Mouse (Mus musculus) MEL (cell line): Measurements from ENCODE around the gene Fbxw7.

Source experiments
- CHD1 ChIP-seq: IDR thresholded peaks from 2 replicates; pipeline ENCODE4 v1.6.1; 2012; ENCODE audit warnings: low read depth, mild to moderate bottlenecking, inconsistent platforms, low read length, improper control_type of control experiment
- CTCF ChIP-seq, 3 experiments: IDR thresholded peaks in 2 of 3; conservative IDR thresholded peaks in 1 of 3; 2 replicates each; pipeline ENCODE4 v1.5.1; 2011 to 2012; ENCODE audit warnings: low read length in 3 of 3, low read depth in 2 of 3, mild to moderate bottlenecking in 2 of 3, improper control_type of control experiment in 1 of 3, inconsistent platforms in 1 of 3, mixed read lengths in 1 of 3, moderate library complexity in 1 of 3; ENCODE audit not compliant: control insufficient read depth in 1 of 3, insufficient read depth in 1 of 3, poor library complexity in 1 of 3, severe bottlenecking in 1 of 3
- ETS1 ChIP-seq: IDR thresholded peaks from 2 replicates; pipeline ENCODE4 v1.6.1; 2012; ENCODE audit warnings: low read depth, mild to moderate bottlenecking, inconsistent platforms, low read length, improper control_type of control experiment, moderate library complexity
- GABPA ChIP-seq: IDR thresholded peaks from 2 replicates; pipeline ENCODE4 v1.6.1; 2012; ENCODE audit warnings: low read depth, mild to moderate bottlenecking, inconsistent platforms, low read length, improper control_type of control experiment, moderate library complexity
- GATA1 ChIP-seq: IDR thresholded peaks from 2 replicates; pipeline ENCODE4 v1.6.1; 2011; ENCODE audit warnings: low read depth, low read length, improper control_type of control experiment
- MYB ChIP-seq: IDR thresholded peaks from 2 replicates; pipeline ENCODE4 v1.6.1; 2011; ENCODE audit warnings: mild to moderate bottlenecking, low read depth, low read length, improper control_type of control experiment
- RAD21 ChIP-seq: IDR thresholded peaks from 2 replicates; pipeline ENCODE4 v1.6.1; 2011; ENCODE audit warnings: mild to moderate bottlenecking, low read depth, low read length, improper control_type of control experiment
- ZC3H11A ChIP-seq: IDR thresholded peaks from 2 replicates; pipeline ENCODE4 v1.6.1; 2012; ENCODE audit warnings: low read depth, mild to moderate bottlenecking, inconsistent platforms, low read length, improper control_type of control experiment

GRCm38 (mm10) chr3:84787914-84788313 lies 27.2 kb upstream of the Fbxw7 start:
- TF ChIP-seq GATA1 (no peak), GABPA (no peak), CTCF (IDR thresholded peaks at IDR 0.05 in 2 of 3, conservative IDR thresholded peaks at IDR 0.05 in 1 of 3; ENCODE audit: control insufficient read depth in 1 of 3, insufficient read depth in 1 of 3, low read depth in 2 of 3, low read length in 3 of 3, poor library complexity in 1 of 3, severe bottlenecking in 1 of 3) (no peak), RAD21 (no peak), MYB (no peak), ETS1 (no peak), CHD1 (no peak), ZC3H11A (no peak)
